Mouse (Mus musculus) embryonic facial prominence, embryonic 12.5 days (tissue): ENCODE measurements at regions not wholly inside any gene's neighbourhood (a gene's known extent, or its start where the extent isn't known, plus 50 kb on each side); places are given as distances from the start of the nearest gene placed in this dataset.

Experiments
- ATAC-seq: fragments of 200-750 bp; cut with Nextera tagmentation; 2 replicates; pipeline ENCODE4 v1.8.0; 2017; ENCODE audit not compliant: insufficient number of reproducible peaks, insufficient read depth, low FRiP score, low TSS enrichment
- H3K27ac ChIP-seq: fragments of 300-500 bp; sonication (generic); 2 replicates; pipeline ENCODE4 v1.5.1; 2016; ENCODE audit warnings: mild to moderate bottlenecking
- H3K27me3 ChIP-seq: fragments of 300-500 bp; sonication (generic); 2 replicates; pipeline ENCODE4 v1.6.1; 2016; ENCODE audit warnings: mild to moderate bottlenecking, moderate library complexity
- H3K36me3 ChIP-seq: fragments of 300-500 bp; sonication (generic); 2 replicates; pipeline ENCODE4 v1.6.1; 2016; ENCODE audit warnings: mild to moderate bottlenecking
- H3K4me1 ChIP-seq: fragments of 300-500 bp; sonication (generic); 2 replicates; pipeline ENCODE4 v1.6.1; 2016
- H3K4me2 ChIP-seq: fragments of 300-500 bp; sonication (generic); replicated peaks from 2 replicates; pipeline ENCODE4 v1.6.1; 2016; ENCODE audit warnings: mild to moderate bottlenecking, moderate library complexity
- H3K4me3 ChIP-seq: fragments of 300-500 bp; sonication (generic); 2 replicates; pipeline ENCODE4 v1.5.1; 2016; ENCODE audit warnings: mild to moderate bottlenecking
- H3K9ac ChIP-seq: fragments of 300-500 bp; sonication (generic); 2 replicates; pipeline ENCODE4 v1.6.1; 2016; ENCODE audit warnings: mild to moderate bottlenecking, moderate library complexity
- H3K9me3 ChIP-seq: fragments of 300-500 bp; sonication (generic); 2 replicates; pipeline ENCODE4 v1.6.1; 2016; ENCODE audit warnings: mild to moderate bottlenecking, moderate library complexity
- WGBS: fragments of 180-500 bp; shearing (Covaris S2); methylation state at CpG from one replicate; pipeline ENCODE4 v1.1.7; 2016; 5-methylcytosine and 5-hydroxymethylcytosine counted together

- Histone ChIP-seq H3K4me3 (no peak overlapping the region), H3K27ac (no peak overlapping the region), H3K36me3 (no peaks in the 10 kb centered on the region), H3K9ac (no peak overlapping the region), H3K4me2 (no peak overlapping the region), H3K9me3 (no peaks in the 10 kb centered on the region), H3K27me3 (no peaks in the 10 kb centered on the region), H3K4me1 (no peaks in the 10 kb centered on the region)
- 50% methylated on average over 8 of the region's 8 CpGs for WGBS
- ATAC-seq, result no peak
Observed at GRCm38 (mm10) chr19:36266346-36266745, 81.8 kb upstream of the Pcgf5 start.

GRCm38 (mm10) chr19:36273466-36273865 lies 74.6 kb upstream of the Pcgf5 start:
- 63% methylated on average over 3 of the region's 3 CpGs for WGBS
- Histone ChIP-seq H3K9me3 (no peaks in the 10 kb centered on the region), H3K4me1 (no peaks in the 10 kb centered on the region), H3K4me3 (no peak overlapping the region), H3K9ac (no peak overlapping the region), H3K27ac (no peak overlapping the region), H3K36me3 (no peaks in the 10 kb centered on the region), H3K27me3 (no peaks in the 10 kb centered on the region), H3K4me2 (no peak overlapping the region)
- ATAC-seq, result no peak

GRCm38 (mm10) chr19:36285465-36285864 lies 62.6 kb upstream of the Pcgf5 start:
- Histone ChIP-seq H3K9me3 (no peaks in the 10 kb centered on the region), H3K36me3 (no peaks in the 10 kb centered on the region), H3K27me3 (no peaks in the 10 kb centered on the region), H3K27ac (no peak overlapping the region), H3K4me3 (no peak overlapping the region), H3K9ac (no peak overlapping the region), H3K4me1 (no peaks in the 10 kb centered on the region), H3K4me2 (no peak overlapping the region)
- 84% methylated on average over 4 of the region's 4 CpGs for WGBS
- no peak for ATAC-seq

GRCm38 (mm10) chr19:36290778-36291177 lies 57.3 kb upstream of the Pcgf5 start:
- no peaks in the 10 kb centered on the region for H3K27me3 ChIP-seq

GRCm38 (mm10) chr19:36293177-36293969 lies 54.7 kb upstream of the Pcgf5 start:
- Histone ChIP-seq H3K4me3 (no peak overlapping the region), H3K9ac (no peak overlapping the region), H3K9me3 (no peaks in the 10 kb centered on the region), H3K36me3 (no peaks in the 10 kb centered on the region), H3K4me2 (no peak overlapping the region), H3K27ac (no peak overlapping the region), H3K27me3 (no peaks in the 10 kb centered on the region), H3K4me1 (no peaks in the 10 kb centered on the region)
- ATAC-seq, result no peak
- WGBS, result 48% methylated on average over 6 of the region's 6 CpGs

More at GRCm38 (mm10) chr19:36290778-36291177, 57.3 kb upstream of the Pcgf5 start:
- ATAC-seq, result no peak
- Histone ChIP-seq H3K4me2 (no peak overlapping the region), H3K4me1 (no peaks in the 10 kb centered on the region), H3K4me3 (no peak overlapping the region), H3K27ac (no peak overlapping the region), H3K9me3 (no peaks in the 10 kb centered on the region), H3K9ac (no peak overlapping the region), H3K36me3 (no peaks in the 10 kb centered on the region)
- 75% methylated on average over 4 of the region's 4 CpGs for WGBS
